Mouse (Mus musculus): Measurements from ENCODE around the gene Brpf3. TPM values are rescaled to one million over a fixed set of nuclear protein-coding genes. Genes with fewer than 3 reads are reported as not detected.

Brpf3 gene
- polyA plus RNA-seq, 1 experiment from 2014 or later, result 5.4 TPM

DNA sequence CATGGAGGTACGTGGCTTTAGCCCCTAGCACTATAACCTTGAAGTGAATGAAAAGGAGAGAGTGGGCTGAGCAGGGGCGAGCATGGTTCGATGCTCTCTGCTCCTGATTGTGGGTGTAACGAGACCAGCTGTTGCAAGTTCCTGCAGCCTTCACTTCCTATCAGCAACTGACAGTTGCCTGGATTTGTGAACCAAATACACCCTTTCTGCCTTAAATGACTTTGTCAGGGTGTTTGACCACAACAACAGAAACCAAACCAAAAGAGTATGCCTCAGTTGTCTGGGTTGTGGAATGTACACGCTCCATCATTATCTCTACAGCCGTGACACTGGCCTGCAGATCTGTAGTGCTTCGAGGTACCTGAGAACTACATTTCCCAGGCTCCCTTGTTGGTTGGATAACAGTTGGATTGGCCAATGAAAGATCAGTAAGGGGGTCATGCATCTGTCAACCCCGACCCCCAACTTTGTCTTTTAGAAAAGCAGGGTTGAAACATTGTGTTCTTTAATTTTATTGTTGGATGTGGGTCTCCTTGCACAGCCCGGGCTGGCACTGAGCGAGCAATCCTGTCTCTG is 83.1 kb downstream of the Brpf3 start:
- Histone ChIP-seq H3K27ac (ENCODE audit: low read depth, low read length) (no peak overlapping the region), H3K4me3 (ENCODE audit: low read depth, low read length) (no peak overlapping the region), H3K4me1 (ENCODE audit: control insufficient read depth, insufficient read depth, low read length) (0 out of 2 replicates have a peak, but pooled peaks cover 4% of the 10 kb centered on the region), H3K27me3 (replicated peaks; ENCODE audit: control insufficient read depth, insufficient read depth, low read length) (no peaks in the 10 kb centered on the region), H3K9ac (ENCODE audit: low read length) (no peak overlapping the region), H3K36me3 (ENCODE audit: control insufficient read depth, insufficient read depth, low read length) (no peaks in the 10 kb centered on the region), H3K9me3 (replicated peaks; ENCODE audit: control insufficient read depth, low read length) (0 out of 2 replicates have a peak, but pooled peaks cover 2% of the 10 kb centered on the region), H3K4me2 (ENCODE audit: low read length) (no peak overlapping the region)
- 74% methylated on average over 10 of the region's 10 CpGs for WGBS
- DNase-seq (ENCODE audit: low spot score) (no peak), ATAC-seq (no peak)

DNA sequence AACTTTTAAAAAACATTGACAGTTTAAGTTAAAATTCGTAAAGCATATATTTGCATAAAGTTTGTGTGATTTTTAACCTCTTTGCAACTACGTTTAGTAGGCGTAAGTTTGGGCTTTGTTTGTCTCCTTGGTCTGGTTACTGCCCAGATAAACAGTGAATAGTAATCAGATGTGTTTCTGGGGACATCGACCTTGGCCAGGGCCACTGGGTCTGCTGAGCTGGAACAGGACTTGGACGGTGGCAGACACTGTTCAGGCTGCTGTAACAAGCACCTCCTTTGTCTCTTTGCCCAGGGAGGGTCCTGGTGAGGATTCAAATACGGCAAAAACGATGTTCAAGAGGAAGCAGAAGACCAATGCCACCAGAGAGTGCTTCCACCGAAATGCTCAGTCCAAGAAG is 84.3 kb downstream of the Brpf3 start:
- Histone ChIP-seq H3K9me3 (replicated peaks; ENCODE audit: control insufficient read depth, low read length) (0 out of 2 replicates have a peak, but pooled peaks cover 3% of the 10 kb centered on the region), H3K9ac (ENCODE audit: low read length) (no peak overlapping the region), H3K4me2 (ENCODE audit: low read length) (no peak overlapping the region), H3K36me3 (ENCODE audit: control insufficient read depth, insufficient read depth, low read length) (no peaks in the 10 kb centered on the region), H3K4me1 (ENCODE audit: control insufficient read depth, insufficient read depth, low read length) (0 out of 2 replicates have a peak, but pooled peaks cover under 1% of the 10 kb centered on the region), H3K4me3 (ENCODE audit: low read depth, low read length) (no peak overlapping the region), H3K27ac (ENCODE audit: low read depth, low read length) (no peak overlapping the region), H3K27me3 (replicated peaks; ENCODE audit: control insufficient read depth, insufficient read depth, low read length) (no peaks in the 10 kb centered on the region)
- no peak for DNase-seq (ENCODE audit: low spot score)
- ATAC-seq, result no peak
- WGBS, result 88% methylated on average over 8 of the region's 8 CpGs

DNA sequence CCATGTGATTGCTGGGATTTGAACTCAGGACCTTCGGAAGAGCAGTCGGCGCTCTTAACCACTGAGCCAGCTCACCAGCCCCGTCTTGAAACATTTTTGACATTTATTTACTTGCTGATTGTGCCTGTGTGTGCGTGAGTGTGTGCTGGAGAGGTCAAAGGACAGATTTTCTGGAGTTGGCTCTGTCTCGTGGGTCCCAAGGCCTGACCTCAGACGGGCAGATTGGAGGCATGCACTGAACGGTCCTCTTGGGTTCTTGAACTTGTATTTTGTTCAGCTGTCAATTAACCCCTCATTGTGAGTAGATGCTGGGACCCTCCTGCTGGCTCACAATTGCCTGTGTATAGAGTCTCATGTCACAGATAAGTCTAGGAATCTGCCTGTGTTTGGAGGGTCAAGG is 85.4 kb downstream of the Brpf3 start:
- 85% methylated on average over 8 of the region's 8 CpGs for WGBS
- H3K9ac ChIP-seq (ENCODE audit: low read length), result no peak overlapping the region
- no peaks in the 10 kb centered on the region for H3K4me1 ChIP-seq (ENCODE audit: control insufficient read depth, insufficient read depth, low read length)
- DNase-seq (ENCODE audit: low spot score) (no peak), ATAC-seq (no peak)
- no peak overlapping the region for H3K4me3 ChIP-seq (ENCODE audit: low read depth, low read length)
- no peak overlapping the region for H3K4me2 ChIP-seq (ENCODE audit: low read length)
- H3K36me3 ChIP-seq (ENCODE audit: control insufficient read depth, insufficient read depth, low read length), result no peaks in the 10 kb centered on the region
- H3K27ac ChIP-seq (ENCODE audit: low read depth, low read length), result no peak overlapping the region
- no peaks in the 10 kb centered on the region for H3K27me3 ChIP-seq (replicated peaks; ENCODE audit: control insufficient read depth, insufficient read depth, low read length)
- H3K9me3 ChIP-seq (replicated peaks; ENCODE audit: control insufficient read depth, low read length), result 0 out of 2 replicates have a peak, but pooled peaks cover 3% of the 10 kb centered on the region

Other genes starting within 250 kb of the Brpf3 start
- not detected in 2 replicates for gene Clps, start 240.3 kb upstream of the Brpf3 start, polyA plus RNA-seq (2014; fragmentation: Nextera tagmentation; extraction: Ambion mirVana)
- gene Lhfpl5, start 225.4 kb upstream of the Brpf3 start, polyA plus RNA-seq (2014; fragmentation: Nextera tagmentation; extraction: Ambion mirVana), result 3.9 and 4.5 TPM in 2 replicates
- 126 and 142 TPM in 2 replicates for gene Srpk1, start 178.4 kb upstream of the Brpf3 start, polyA plus RNA-seq (2014; fragmentation: Nextera tagmentation; extraction: Ambion mirVana)
- 0.88 and 1.3 TPM in 2 replicates for gene Slc26a8, start 110.9 kb upstream of the Brpf3 start, polyA plus RNA-seq (2014; fragmentation: Nextera tagmentation; extraction: Ambion mirVana)
- gene Mapk14, start 109.8 kb upstream of the Brpf3 start, polyA plus RNA-seq (2014; fragmentation: Nextera tagmentation; extraction: Ambion mirVana), result 26.5 and 27.2 TPM in 2 replicates
- gene AC170998.1, start 75.0 kb upstream of the Brpf3 start, polyA plus RNA-seq (2014; fragmentation: Nextera tagmentation; extraction: Ambion mirVana), result 0.52 and 0.61 TPM in 2 replicates
- gene Mapk13, start 31.8 kb upstream of the Brpf3 start, polyA plus RNA-seq (2014; fragmentation: Nextera tagmentation; extraction: Ambion mirVana), result 0.57 and 0.67 TPM in 2 replicates
- gene Pnpla1, start 57.3 kb downstream of the Brpf3 start, polyA plus RNA-seq (2014; fragmentation: Nextera tagmentation; extraction: Ambion mirVana), result not detected in 2 replicates
- 0.50 and 0.62 TPM in 2 replicates for gene 4930539E08Rik, start 114.2 kb downstream of the Brpf3 start, polyA plus RNA-seq (2014; fragmentation: Nextera tagmentation; extraction: Ambion mirVana)
- gene Pxt1, start 142.8 kb downstream of the Brpf3 start, polyA plus RNA-seq (2014; fragmentation: Nextera tagmentation; extraction: Ambion mirVana), result not detected in 2 replicates
- 84.4 and 99.1 TPM in 2 replicates for gene Kctd20, start 150.9 kb downstream of the Brpf3 start, polyA plus RNA-seq (2014; fragmentation: Nextera tagmentation; extraction: Ambion mirVana)
- gene Stk38, start 206.9 kb downstream of the Brpf3 start, polyA plus RNA-seq (2014; fragmentation: Nextera tagmentation; extraction: Ambion mirVana), result 81.7 and 94.8 TPM in 2 replicates
- gene Srsf3, start 231.5 kb downstream of the Brpf3 start, polyA plus RNA-seq (2014; fragmentation: Nextera tagmentation; extraction: Ambion mirVana), result 712 and 729 TPM in 2 replicates